Mouse (Mus musculus) midbrain, embryonic 15.5 days (tissue): ENCODE measurements around the gene Sp8. TPM values are rescaled to one million over a fixed set of nuclear protein-coding genes. Genes with fewer than 3 reads are reported as not detected.
A peak's percentile ranks its signal among the peaks of the same experiment; 100 is the strongest.

ENCODE experiments used
- ATAC-seq: fragments of 200-750 bp; cut with Nextera tagmentation; replicated peaks from 2 replicates; pipeline ENCODE4 v1.8.0; 2017; ENCODE audit warnings: moderate TSS enrichment
- H3K27ac ChIP-seq: fragments of 300-500 bp; sonication (generic); 2 replicates; pipeline ENCODE4 v1.5.1; 2015; ENCODE audit warnings: mild to moderate bottlenecking, inconsistent platforms
- H3K27me3 ChIP-seq: fragments of 300-500 bp; sonication (generic); replicated peaks from 2 replicates; pipeline ENCODE4 v1.6.1; 2015; ENCODE audit warnings: inconsistent platforms
- H3K36me3 ChIP-seq: fragments of 300-500 bp; sonication (generic); replicated peaks from 2 replicates; pipeline ENCODE4 v1.6.1; 2015; ENCODE audit warnings: inconsistent platforms
- H3K4me1 ChIP-seq: fragments of 300-500 bp; sonication (generic); 2 replicates; pipeline ENCODE4 v1.6.1; 2015; ENCODE audit warnings: inconsistent platforms
- H3K4me2 ChIP-seq: fragments of 300-500 bp; sonication (generic); 2 replicates; pipeline ENCODE4 v1.6.1; 2015; ENCODE audit warnings: inconsistent platforms, mild to moderate bottlenecking, moderate library complexity
- H3K4me3 ChIP-seq: fragments of 300-500 bp; sonication (generic); 2 replicates; pipeline ENCODE4 v1.5.1; 2015; ENCODE audit warnings: mild to moderate bottlenecking, inconsistent platforms
- H3K9ac ChIP-seq: fragments of 300-500 bp; sonication (generic); 2 replicates; pipeline ENCODE4 v1.6.1; 2015; ENCODE audit warnings: mild to moderate bottlenecking, inconsistent platforms
- H3K9me3 ChIP-seq: fragments of 300-500 bp; sonication (generic); 2 replicates; pipeline ENCODE4 v1.6.1; 2016; ENCODE audit warnings: inconsistent platforms
- WGBS: fragments of 180-500 bp; shearing (Covaris S2); methylation state at CpG from one replicate; pipeline ENCODE4 v1.1.7; 2015; ENCODE audit warnings: mixed read lengths; 5-methylcytosine and 5-hydroxymethylcytosine counted together
- polyA plus RNA-seq: library from polyadenylated mRNA; unstranded; fragments of >200 nt; fragmentation: Nextera tagmentation; extraction: Ambion mirVana; gene quantifications from 2 replicates; pipeline ENCODE4 v1.2.1, GENCODE M21; 2015

Gene Sp8
- polyA plus RNA-seq, 1 experiment from 2014 or later = 2.8 TPM

GRCm38 (mm10) chr12:118850851-118851410 lies 4.8 kb downstream of the Sp8 start:
- no peak overlapping the region for H3K27ac ChIP-seq
- whole genome bisulfite sequencing = 15% methylated on average over 12 of the region's 12 CpGs
- H3K27me3 ChIP-seq = peaks cover 63% of the 10 kb centered on the region
- H3K36me3 ChIP-seq = no peaks in the 10 kb centered on the region
- ATAC-seq = no peak
- H3K4me2 ChIP-seq = no peak overlapping the region
- no peak overlapping the region for H3K9ac ChIP-seq
- H3K4me3 ChIP-seq = no peak overlapping the region
- H3K4me1 ChIP-seq = peaks cover 39% of the 10 kb centered on the region
- no peaks in the 10 kb centered on the region for H3K9me3 ChIP-seq

GRCm38 (mm10) chr12:118853331-118853730 lies 7.2 kb downstream of the Sp8 start:
- Histone ChIP-seq H3K36me3 (no peaks in the 10 kb centered on the region), H3K4me2 (peak overlapping the region; percentile 6; the same call in 1 of the 2 replicates), H3K27me3 (peaks cover 56% of the 10 kb centered on the region), H3K4me3 (no peak overlapping the region), H3K9me3 (no peaks in the 10 kb centered on the region), H3K4me1 (peaks cover 24% of the 10 kb centered on the region), H3K9ac (no peak overlapping the region), H3K27ac (no peak overlapping the region)
- WGBS = 0% methylated on average over 3 of the region's 3 CpGs
- ATAC-seq = no peak

- WGBS = under 1% methylated on average over 10 of the region's 10 CpGs
- H3K4me1 ChIP-seq = peaks cover 14% of the 10 kb centered on the region
- H3K36me3 ChIP-seq = no peaks in the 10 kb centered on the region
- H3K9me3 ChIP-seq = no peaks in the 10 kb centered on the region
- no peak overlapping the region for H3K27ac ChIP-seq
- H3K9ac ChIP-seq = 0 out of 2 replicates have a peak overlapping the region, but pooled peaks have one; percentile 39
- ATAC-seq = no peak; the same call in 1 of the 2 replicates
- H3K27me3 ChIP-seq = peaks cover 51% of the 10 kb centered on the region
- peak overlapping the region; percentile 45 for H3K4me3 ChIP-seq
- H3K4me2 ChIP-seq = peak overlapping the region; percentile 73
Measured at GRCm38 (mm10) chr12:118854401-118854800, 8.3 kb downstream of the Sp8 start.

GRCm38 (mm10) chr12:118854831-118855453 lies 8.8 kb downstream of the Sp8 start:
- under 1% methylated on average over 34 of the region's 34 CpGs for WGBS
- Histone ChIP-seq H3K4me1 (peaks cover 12% of the 10 kb centered on the region), H3K36me3 (no peaks in the 10 kb centered on the region), H3K4me3 (peak overlapping the region; percentile 45), H3K27me3 (peaks cover 51% of the 10 kb centered on the region), H3K4me2 (peak overlapping the region; percentile 73), H3K27ac (peak overlapping the region; percentile 27; the same call in 1 of the 2 replicates), H3K9me3 (no peaks in the 10 kb centered on the region), H3K9ac (peak overlapping the region; percentile 39; the same call in 1 of the 2 replicates)
- ATAC-seq = peak; percentile 99

- Histone ChIP-seq H3K4me1 (peaks cover 12% of the 10 kb centered on the region), H3K27ac (no peak overlapping the region), H3K27me3 (peaks cover 47% of the 10 kb centered on the region), H3K36me3 (no peaks in the 10 kb centered on the region), H3K9me3 (no peaks in the 10 kb centered on the region), H3K9ac (no peak overlapping the region), H3K4me3 (no peak overlapping the region), H3K4me2 (no peak overlapping the region)
- ATAC-seq = no peak
- 2% methylated on average over 7 of the region's 7 CpGs for WGBS
Measured at GRCm38 (mm10) chr12:118856151-118856550, 10.0 kb downstream of the Sp8 start.

GRCm38 (mm10) chr12:118872673-118873072 lies 26.5 kb downstream of the Sp8 start:
- Histone ChIP-seq H3K27me3 (no peaks in the 10 kb centered on the region), H3K36me3 (no peaks in the 10 kb centered on the region), H3K4me2 (no peak overlapping the region), H3K27ac (no peak overlapping the region), H3K9ac (no peak overlapping the region), H3K4me1 (no peaks in the 10 kb centered on the region), H3K4me3 (no peak overlapping the region), H3K9me3 (no peaks in the 10 kb centered on the region)
- ATAC-seq = no peak
- 69% methylated on average over 8 of the region's 8 CpGs for WGBS

- H3K4me3 ChIP-seq = no peak overlapping the region
Measured at GRCm38 (mm10) chr12:118882790-118883189, 36.7 kb downstream of the Sp8 start.

GRCm38 (mm10) chr12:118887964-118888363 lies 41.8 kb downstream of the Sp8 start:
- WGBS = 87% methylated on average over 2 of the region's 2 CpGs
- H3K27me3 ChIP-seq = no peaks in the 10 kb centered on the region

More at GRCm38 (mm10) chr12:118882790-118883189, 36.7 kb downstream of the Sp8 start:
- no peaks in the 10 kb centered on the region for H3K4me1 ChIP-seq
- no peaks in the 10 kb centered on the region for H3K27me3 ChIP-seq
- H3K36me3 ChIP-seq = no peaks in the 10 kb centered on the region
- no peak overlapping the region for H3K27ac ChIP-seq
- H3K9ac ChIP-seq = no peak overlapping the region
- ATAC-seq = no peak
- H3K9me3 ChIP-seq = no peaks in the 10 kb centered on the region
- H3K4me2 ChIP-seq = no peak overlapping the region

More at GRCm38 (mm10) chr12:118887964-118888363, 41.8 kb downstream of the Sp8 start:
- H3K9me3 ChIP-seq = no peaks in the 10 kb centered on the region
- H3K4me1 ChIP-seq = no peaks in the 10 kb centered on the region
- no peak overlapping the region for H3K4me2 ChIP-seq
- no peaks in the 10 kb centered on the region for H3K36me3 ChIP-seq
- no peak for ATAC-seq
- no peak overlapping the region for H3K9ac ChIP-seq
- no peak overlapping the region for H3K4me3 ChIP-seq
- no peak overlapping the region for H3K27ac ChIP-seq

Other genes starting within 250 kb of the Sp8 start
- not detected in 2 replicates for gene Abcb5, start 120.1 kb downstream of the Sp8 start, polyA plus RNA-seq